Mouse (Mus musculus) stomach, embryonic 14.5 days (tissue): ENCODE measurements around the gene Clpx. TPM values are rescaled to one million over a fixed set of nuclear protein-coding genes. Genes with fewer than 3 reads are reported as not detected.
"Not testable (repeated sequence)": the region's sequence is repeated elsewhere in the genome, so short reads cannot be mapped to it uniquely, and the experiment has no call there.

ENCODE experiments used
- ATAC-seq: fragments of 200-750 bp; cut with Nextera tagmentation; 2 replicates; pipeline ENCODE4 v1.8.0; 2017; ENCODE audit warnings: low read depth, moderate TSS enrichment; ENCODE audit not compliant: insufficient number of reproducible peaks, insufficient read depth, low FRiP score
- H3K27ac ChIP-seq: fragments of 300-500 bp; sonication (generic); 2 replicates; pipeline ENCODE4 v1.5.1; 2014; ENCODE audit warnings: mild to moderate bottlenecking, low read length, moderate library complexity, mixed read lengths
- H3K27me3 ChIP-seq: fragments of 300-500 bp; sonication (generic); 2 replicates; pipeline ENCODE4 v1.6.1; 2014; ENCODE audit warnings: low read length, control low read depth, mixed read lengths; ENCODE audit not compliant: control insufficient read depth, insufficient read depth
- H3K36me3 ChIP-seq: fragments of 300-500 bp; sonication (generic); 2 replicates; pipeline ENCODE4 v1.6.1; 2014; ENCODE audit warnings: mild to moderate bottlenecking, control low read depth, low read length, moderate library complexity, mixed read lengths; ENCODE audit not compliant: control insufficient read depth, insufficient read depth
- H3K4me1 ChIP-seq: fragments of 300-500 bp; sonication (generic); 2 replicates; pipeline ENCODE4 v1.6.1; 2014; ENCODE audit warnings: low read length, control low read depth, mixed read lengths; ENCODE audit not compliant: control insufficient read depth, insufficient read depth
- H3K4me2 ChIP-seq: fragments of 300-500 bp; sonication (generic); replicated peaks from 2 replicates; pipeline ENCODE4 v1.6.1; 2014; ENCODE audit warnings: low read depth, low read length, control low read depth
- H3K4me3 ChIP-seq: fragments of 300-500 bp; sonication (generic); 2 replicates; pipeline ENCODE4 v1.5.1; 2014; ENCODE audit warnings: low read depth, low read length, control low read depth
- H3K9ac ChIP-seq: fragments of 300-500 bp; sonication (generic); replicated peaks from 2 replicates; pipeline ENCODE4 v1.6.1; 2014; ENCODE audit warnings: low read depth, mild to moderate bottlenecking, control low read depth, low read length, moderate library complexity, mixed read lengths
- H3K9me3 ChIP-seq: fragments of 300-500 bp; sonication (generic); 2 replicates; pipeline ENCODE4 v1.6.1; 2016; ENCODE audit warnings: low read depth, low read length, control low read depth; ENCODE audit not compliant: control insufficient read depth
- WGBS: fragments of 180-500 bp; shearing (Covaris S2); extraction: QIAGEN DNeasy Blood & Tissue Kit; methylation state at CpG from one replicate; pipeline ENCODE4 v1.1.7; 2014; 5-methylcytosine and 5-hydroxymethylcytosine counted together
- polyA plus RNA-seq: library from polyadenylated mRNA; unstranded; fragments of >200 nt; fragmentation: Nextera tagmentation; extraction: Ambion mirVana; gene quantifications from 2 replicates; pipeline ENCODE4 v1.2.1, GENCODE M21; 2014

The Clpx gene
- polyA plus RNA-seq, 1 experiment from 2014 or later = 56.7 TPM

GRCm38 (mm10) chr9:65261591-65262230, 32.3 kb upstream of the Clpx start:
- ATAC-seq = no peak
- no peak overlapping the region for H3K9ac ChIP-seq
- H3K9me3 ChIP-seq = no peaks in the 10 kb centered on the region
- no peak overlapping the region for H3K4me3 ChIP-seq
- no peak overlapping the region for H3K27ac ChIP-seq
- no peaks in the 10 kb centered on the region for H3K36me3 ChIP-seq
- WGBS = 89% methylated on average over 2 of the region's 2 CpGs
- peaks cover 13% of the 10 kb centered on the region; the same call in 1 of the 2 replicates for H3K4me1 ChIP-seq
- H3K4me2 ChIP-seq = no peak overlapping the region
- no peaks in the 10 kb centered on the region for H3K27me3 ChIP-seq

- Histone ChIP-seq H3K9me3 (no peaks in the 10 kb centered on the region), H3K36me3 (no peaks in the 10 kb centered on the region), H3K4me2 (no peak overlapping the region), H3K4me1 (peaks cover 16% of the 10 kb centered on the region; the same call in 1 of the 2 replicates), H3K9ac (no peak overlapping the region), H3K27me3 (no peaks in the 10 kb centered on the region), H3K4me3 (no peak overlapping the region), H3K27ac (no peak overlapping the region)
- 90% methylated on average over 3 of the region's 3 CpGs for whole genome bisulfite sequencing
- ATAC-seq = no peak
These were observed 31.4 kb upstream of the Clpx start for GRCm38 (mm10) chr9:65262641-65263120.

DNA sequence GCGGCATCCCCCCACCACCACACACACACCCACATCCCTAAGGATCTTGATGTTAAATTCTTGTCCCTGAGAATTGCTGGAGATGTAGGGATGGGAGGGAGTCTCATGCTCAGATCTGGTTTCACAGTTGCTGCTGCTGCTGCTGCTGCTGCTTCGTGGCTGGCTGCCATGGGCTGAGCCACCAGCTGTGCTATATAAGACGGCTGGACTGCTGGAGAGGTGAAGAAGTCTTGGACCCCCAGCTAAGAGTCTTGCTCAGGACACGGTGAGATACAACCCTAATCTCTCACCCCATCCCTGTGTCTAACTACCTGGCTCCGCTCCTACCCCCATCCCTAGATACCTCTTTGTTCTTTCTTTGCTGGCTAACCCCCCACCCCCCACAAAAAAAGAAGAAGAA, 29.1 kb upstream of the Clpx start, which contains the start of gene Cilp:
TSS of gene Cilp (plus strand) at position 222 of the 400 bp plus-strand sequence.
- no peak for ATAC-seq
- Histone ChIP-seq H3K36me3 (no peaks in the 10 kb centered on the region), H3K9me3 (no peaks in the 10 kb centered on the region), H3K4me2 (no peak within 1 kb of the TSS), H3K27me3 (no peaks in the 10 kb centered on the region), H3K27ac (no peak within 1 kb of the TSS), H3K9ac (no peak within 1 kb of the TSS), H3K4me1 (peaks cover 20% of the 10 kb centered on the region; the same call in 1 of the 2 replicates), H3K4me3 (no peak within 1 kb of the TSS)
- 39% methylated on average over 5 of the region's 5 CpGs for WGBS

- Histone ChIP-seq H3K9ac (no peak overlapping the region), H3K27ac (peak overlapping the region; percentile 71), H3K27me3 (no peaks in the 10 kb centered on the region), H3K9me3 (no peaks in the 10 kb centered on the region), H3K36me3 (no peaks in the 10 kb centered on the region), H3K4me2 (no peak overlapping the region), H3K4me1 (peaks cover 20% of the 10 kb centered on the region; the same call in 1 of the 2 replicates), H3K4me3 (no peak overlapping the region)
- ATAC-seq = peak; percentile 75; the same call in 1 of the 2 replicates
- WGBS = 45% methylated on average over 7 of the region's 7 CpGs
These were observed 26.1 kb upstream of the Clpx start for GRCm38 (mm10) chr9:65267742-65268515.

DNA sequence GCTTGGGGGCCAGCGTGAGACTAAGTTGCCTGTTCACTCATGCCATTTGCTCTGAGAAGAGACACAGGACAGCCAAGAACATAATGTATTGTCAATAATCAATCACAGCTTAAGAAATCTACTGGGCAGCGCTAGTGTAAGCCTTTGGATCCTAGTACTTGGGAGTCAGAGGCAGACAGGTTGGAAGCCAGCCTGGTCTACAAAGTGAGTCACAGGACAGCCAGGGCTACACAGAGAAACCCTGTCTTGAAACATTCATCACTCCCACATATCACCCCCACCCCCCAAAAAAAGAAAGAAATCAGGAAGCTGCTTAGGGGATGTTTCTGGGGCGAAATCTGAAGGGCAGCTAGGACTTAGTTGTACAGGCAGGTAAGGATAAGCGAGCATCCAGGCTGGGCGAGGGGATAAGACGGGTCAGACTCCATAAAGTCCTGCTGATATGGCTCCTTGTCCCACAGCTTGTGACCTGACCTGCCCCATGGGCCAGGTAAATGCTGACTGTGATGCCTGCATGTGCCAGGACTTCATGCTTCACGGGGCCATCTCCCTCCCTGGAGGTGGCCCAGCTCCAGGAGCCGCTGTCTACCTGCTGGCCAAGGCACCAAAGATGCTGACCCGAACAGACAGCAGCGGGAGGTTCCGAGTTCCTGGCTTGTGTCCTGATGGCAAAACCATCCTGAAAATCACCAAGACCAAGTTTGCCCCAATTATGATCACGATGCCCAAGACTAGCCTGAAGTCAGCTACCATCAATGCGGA, 20.8 kb upstream of the Clpx start:
- WGBS = 87% methylated on average over 13 of the region's 13 CpGs
- H3K36me3 ChIP-seq = no peaks in the 10 kb centered on the region
- no peak overlapping the region for H3K4me2 ChIP-seq
- no peaks in the 10 kb centered on the region for H3K9me3 ChIP-seq
- no peaks in the 10 kb centered on the region for H3K27me3 ChIP-seq
- H3K27ac ChIP-seq = no peak overlapping the region
- no peaks in the 10 kb centered on the region; the same call in 1 of the 2 replicates for H3K4me1 ChIP-seq
- no peak overlapping the region for H3K4me3 ChIP-seq
- no peak overlapping the region for H3K9ac ChIP-seq
- no peak for ATAC-seq

DNA sequence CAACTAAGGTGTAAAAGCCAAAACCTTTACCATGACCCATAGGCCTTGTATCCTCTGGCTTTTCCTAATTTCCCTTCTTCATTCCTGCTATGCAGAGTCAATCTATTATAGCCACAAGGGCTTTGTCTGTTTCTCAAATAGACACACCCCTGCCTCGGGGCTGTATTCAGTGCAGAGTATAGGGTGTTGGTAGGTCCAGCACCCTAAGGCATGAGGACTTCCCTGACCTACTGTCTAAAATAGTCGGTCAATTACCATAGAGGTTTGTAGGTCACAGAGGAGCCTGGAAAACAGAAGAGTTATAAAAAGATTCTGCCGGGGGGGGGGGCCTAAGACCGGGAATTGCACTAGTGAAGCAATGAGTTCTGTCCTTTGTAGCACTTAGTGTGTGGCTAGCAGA, 20.2 kb upstream of the Clpx start:
- H3K4me2 ChIP-seq = no peak overlapping the region
- ATAC-seq = no peak
- H3K27me3 ChIP-seq = no peaks in the 10 kb centered on the region
- no peak overlapping the region for H3K9ac ChIP-seq
- H3K4me1 ChIP-seq = no peaks in the 10 kb centered on the region
- H3K27ac ChIP-seq = no peak overlapping the region
- H3K4me3 ChIP-seq = no peak overlapping the region
- WGBS = 73% methylated on average over 4 of the region's 4 CpGs
- H3K9me3 ChIP-seq = no peaks in the 10 kb centered on the region
- no peaks in the 10 kb centered on the region for H3K36me3 ChIP-seq

DNA sequence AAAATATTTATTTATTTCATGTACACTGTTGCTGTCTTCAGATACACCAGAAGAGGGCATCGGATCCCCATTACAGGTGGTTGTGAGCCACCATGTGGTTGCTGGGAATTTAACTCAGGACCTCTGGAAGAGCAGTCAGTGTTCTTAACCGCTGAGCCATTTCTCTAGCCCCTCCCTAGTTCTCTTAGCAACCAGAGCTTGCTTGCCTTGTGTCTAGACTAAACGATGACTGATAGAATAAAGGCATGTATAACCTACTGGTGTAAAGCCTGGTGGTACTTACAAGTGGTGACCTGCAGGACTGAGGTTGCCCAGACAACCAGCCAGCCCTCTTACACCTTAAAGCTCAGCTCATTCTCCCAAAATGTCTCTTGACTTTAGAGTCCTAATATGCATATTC, 19.2 kb upstream of the Clpx start:
- ATAC-seq = not testable (repeated sequence)
- WGBS = 73% methylated on average over 3 of the region's 3 CpGs

GRCm38 (mm10) chr9:65275810-65276530, 18.1 kb upstream of the Clpx start:
- Histone ChIP-seq H3K4me1 (no peaks in the 10 kb centered on the region), H3K4me3 (no peak overlapping the region), H3K27me3 (no peaks in the 10 kb centered on the region), H3K9ac (no peak overlapping the region), H3K36me3 (no peaks in the 10 kb centered on the region), H3K27ac (no peak overlapping the region), H3K4me2 (no peak overlapping the region), H3K9me3 (no peaks in the 10 kb centered on the region)
- no peak for ATAC-seq
- WGBS = 70% methylated on average over 4 of the region's 4 CpGs

More for the DNA sequence above, 19.2 kb upstream of the Clpx start:
- not testable (repeated sequence) for H3K9me3 ChIP-seq, H3K27ac ChIP-seq, H3K27me3 ChIP-seq, H3K4me3 ChIP-seq, H3K4me1 ChIP-seq, H3K9ac ChIP-seq, H3K4me2 ChIP-seq, H3K36me3 ChIP-seq
